Mouse (Mus musculus) duodenum, adult 2 months (tissue): ENCODE data around the gene Plekha1. TPM values are rescaled to one million over a fixed set of nuclear protein-coding genes. Genes with fewer than 3 reads are reported as not detected.

ENCODE experiments used
- polyA plus RNA-seq: library from polyadenylated mRNA; depleted of rRNA; stranded (reverse); fragments of >200 nt; gene quantifications from 2 replicates; pipeline ENCODE4 v1.2.3, GENCODE M21; 2012; ENCODE audit warnings: low replicate concordance; rRNA removed

Plekha1 gene
- polyA plus RNA-seq, result 13.9 and 30.5 TPM in 2 replicates

DNA sequence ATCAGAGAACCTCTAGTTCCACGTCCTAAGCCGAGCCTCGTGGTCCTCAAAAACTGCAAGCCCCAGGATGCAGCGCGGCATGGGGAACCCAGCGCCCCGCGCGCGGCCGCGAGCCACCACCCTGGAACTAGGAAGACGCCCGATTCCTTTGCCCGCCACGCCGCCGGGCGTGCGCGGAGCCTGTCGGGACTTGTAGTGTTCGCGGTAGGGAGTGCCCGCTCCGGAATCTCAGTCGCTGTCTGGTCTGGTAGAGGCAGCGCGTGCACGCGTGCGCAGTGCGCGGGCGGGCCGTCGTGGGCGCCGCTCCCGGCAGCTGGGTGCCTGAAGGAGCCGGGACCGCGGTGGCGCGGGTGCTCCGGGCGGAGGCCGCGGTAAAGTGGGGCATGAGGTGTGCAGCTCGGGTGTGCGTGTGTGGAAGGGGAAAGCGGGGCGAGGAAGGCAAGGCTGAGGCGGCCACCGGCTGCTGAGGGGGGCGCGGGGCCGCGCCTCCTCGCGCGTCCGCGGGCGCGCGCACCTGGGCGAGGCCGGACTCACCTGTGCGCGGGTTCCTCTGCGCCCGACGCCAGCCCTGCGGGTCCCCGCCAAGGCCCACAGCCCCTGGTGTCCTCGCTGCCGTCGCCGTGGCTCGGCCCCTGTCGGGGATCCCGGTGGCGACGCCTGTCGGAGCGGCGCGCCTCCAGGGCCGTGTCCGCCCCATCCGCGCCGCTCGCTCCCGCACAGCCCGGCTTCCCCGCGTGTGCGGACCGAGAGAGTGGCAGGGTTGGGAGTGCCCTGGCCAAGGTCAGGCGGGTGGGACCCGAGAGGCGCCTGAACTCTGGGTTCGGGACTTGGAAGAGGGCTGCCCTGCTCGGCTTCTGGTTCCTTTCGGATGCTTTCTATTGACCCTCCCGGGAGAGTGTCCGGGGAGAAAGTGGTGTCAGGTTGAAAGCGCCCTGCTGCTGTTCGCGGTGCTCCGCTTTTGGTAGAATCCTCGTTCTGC is at the start of gene Plekha1:
TSS of gene Plekha1 (plus strand) at position 144 of the 979 bp plus-strand sequence.

DNA sequence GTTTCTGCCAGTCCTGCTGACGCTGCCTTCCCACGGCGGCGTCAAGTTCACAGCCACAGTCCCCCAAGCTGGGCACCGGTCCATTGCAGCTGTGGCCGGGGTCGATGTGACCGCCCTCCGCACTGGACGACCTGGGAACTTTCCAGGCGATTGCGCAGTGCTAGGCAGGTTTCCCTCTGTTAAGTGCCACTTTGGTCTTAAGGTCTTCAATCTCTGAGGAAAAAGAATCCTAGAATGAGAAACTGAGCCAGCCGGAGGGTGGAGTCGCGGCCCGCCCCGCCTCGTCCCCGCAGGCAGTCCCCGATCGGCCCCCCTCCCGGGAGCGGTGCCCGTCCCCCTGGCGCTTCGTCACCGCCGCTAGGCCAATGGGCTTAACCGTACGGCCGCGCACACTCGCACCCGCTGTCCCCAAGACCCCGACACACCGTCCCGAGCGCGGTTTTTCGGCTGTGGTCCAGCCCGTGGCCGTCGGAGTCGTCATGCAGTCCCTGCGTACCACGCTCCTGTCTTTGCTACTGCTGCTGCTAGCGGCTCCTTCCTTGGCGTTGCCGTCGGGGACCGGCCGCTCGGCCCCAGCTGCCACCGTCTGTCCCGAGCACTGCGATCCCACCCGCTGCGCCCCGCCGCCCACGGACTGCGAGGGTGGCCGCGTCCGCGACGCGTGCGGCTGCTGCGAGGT is 70.4 kb downstream of the Plekha1 start, which contains the start of gene Htra1:
TSS of gene Htra1 (plus strand) at position 319 of the 679 bp plus-strand sequence.

Other genes with a start within 250 kb of the Plekha1 start
- gene Btbd16, start 91.7 kb upstream of the Plekha1 start, polyA plus RNA-seq, result not detected in 2 replicates
- 22.3 and 27.8 TPM in 2 replicates for gene Htra1, start 70.4 kb downstream of the Plekha1 start, polyA plus RNA-seq
- gene Dmbt1, start 166.3 kb downstream of the Plekha1 start, polyA plus RNA-seq, result 143 and 710 TPM in 2 replicates